Mouse (Mus musculus): ENCODE measurements at regions not wholly inside any gene's neighbourhood (a gene's known extent, or its start where the extent isn't known, plus 50 kb on each side); places are given as distances from the start of the nearest gene placed in this dataset.

DNA sequence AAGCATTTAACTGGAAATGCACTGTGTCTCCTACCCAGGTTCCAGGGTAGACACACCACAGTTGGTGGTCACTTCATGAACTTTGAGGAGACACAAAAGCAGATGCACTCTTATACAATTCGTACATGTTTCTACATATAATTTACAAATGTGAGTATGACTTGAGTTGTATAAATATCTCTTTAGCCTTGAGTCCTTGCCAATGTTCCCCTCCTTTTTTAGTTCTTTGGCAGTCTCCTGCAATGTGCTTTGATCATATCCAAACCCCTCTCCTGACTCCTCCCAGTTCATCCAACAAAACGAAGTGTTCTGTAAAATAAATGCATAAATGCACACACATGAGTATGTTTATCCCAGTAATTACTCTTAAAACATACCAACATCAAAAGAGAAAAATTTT lies 251.8 kb upstream of the Trpc7 start:
- TF ChIP-seq CTCF (IDR thresholded peaks at IDR 0.05; ENCODE audit: borderline replicate concordance, control insufficient read depth, extremely low read depth, insufficient read depth, low read length, poor library complexity) = no peak
- no peak for TF ChIP-seq POLR2A (IDR thresholded peaks at IDR 0.05; ENCODE audit: control insufficient read depth, extremely low read depth, insufficient read depth, low read length, poor library complexity)
